Mouse (Mus musculus) heart, adult 2 months (tissue): ENCODE measurements around the gene Inhba.

Source experiments
- CTCF ChIP-seq: fragments of 200-600 bp; IDR thresholded peaks from 2 replicates; pipeline ENCODE4 v1.8.1; 2022; ENCODE audit warnings: antibody characterized with exemption, mild to moderate bottlenecking, moderate library complexity
- POLR2A ChIP-seq: fragments of 200-500 bp; IDR thresholded peaks from 2 replicates; pipeline ENCODE4 v1.6.1; 2011; ENCODE audit warnings: mild to moderate bottlenecking, low read depth, low read length, control low read depth; ENCODE audit not compliant: insufficient read depth

DNA sequence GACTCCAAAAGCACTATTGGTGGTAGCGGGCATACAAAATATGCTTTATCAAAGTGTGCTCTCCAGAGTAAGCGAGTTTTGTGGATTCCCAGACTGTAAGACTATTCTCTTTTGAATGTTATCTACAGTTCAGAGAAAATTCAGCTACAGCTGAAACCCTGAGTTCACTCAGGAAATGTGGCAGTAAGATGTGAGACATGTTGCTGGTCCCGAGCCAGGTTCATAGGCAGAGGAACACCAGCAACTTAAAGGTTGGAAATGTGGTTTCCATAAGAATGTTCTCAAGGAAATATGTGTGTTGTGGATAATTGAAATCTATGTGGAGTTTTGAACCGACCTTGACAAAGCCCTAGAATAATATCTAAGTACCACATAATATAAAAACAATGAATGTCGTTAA is 65.6 kb downstream of the Inhba start:
- TF ChIP-seq POLR2A (no peak), CTCF (no peak)
